Mouse (Mus musculus): Measurements from ENCODE around the gene Clic4.

Gene Clic4

GRCm38 (mm10) chr4:135235546-135235945, 37.1 kb downstream of the Clic4 start:
- no peak for DNase-seq (ENCODE audit: low spot score in 2 of 2)

GRCm38 (mm10) chr4:135232563-135232962, 40.1 kb downstream of the Clic4 start:
- no peak for DNase-seq (ENCODE audit: low spot score in 2 of 2)

- no peak for DNase-seq (ENCODE audit: low spot score in 2 of 2)
Observed at GRCm38 (mm10) chr4:135231543-135231942, 41.1 kb downstream of the Clic4 start.

- no peak for DNase-seq (ENCODE audit: low spot score in 2 of 2)
Observed at GRCm38 (mm10) chr4:135231136-135231535, 41.5 kb downstream of the Clic4 start.

GRCm38 (mm10) chr4:135230661-135231060, 42.0 kb downstream of the Clic4 start:
- no peak for DNase-seq (ENCODE audit: low spot score in 2 of 2)

- DNase-seq (ENCODE audit: low spot score in 2 of 2), result no peak
Observed at GRCm38 (mm10) chr4:135229871-135230270, 42.7 kb downstream of the Clic4 start.

GRCm38 (mm10) chr4:135228136-135228535, 44.5 kb downstream of the Clic4 start:
- no peak for DNase-seq (ENCODE audit: low spot score in 2 of 2)

- no peak for DNase-seq (ENCODE audit: low spot score in 2 of 2)
Observed at GRCm38 (mm10) chr4:135226008-135226667, 46.5 kb downstream of the Clic4 start.

GRCm38 (mm10) chr4:135223808-135224207, 48.8 kb downstream of the Clic4 start:
- no peak for DNase-seq (ENCODE audit: low spot score in 2 of 2)

- no peak for DNase-seq (ENCODE audit: low spot score in 2 of 2)
Observed at GRCm38 (mm10) chr4:135221632-135222407, 50.8 kb downstream of the Clic4 start.

GRCm38 (mm10) chr4:135220641-135221040, 52.0 kb downstream of the Clic4 start:
- no peak for DNase-seq (ENCODE audit: low spot score in 2 of 2)

GRCm38 (mm10) chr4:135219652-135220051, 53.0 kb downstream of the Clic4 start:
- peak; percentile 77 to 90 for DNase-seq (ENCODE audit: low spot score in 2 of 2)

- no peak for DNase-seq (ENCODE audit: low spot score in 2 of 2)
Observed at GRCm38 (mm10) chr4:135209846-135210245, 62.8 kb downstream of the Clic4 start.

GRCm38 (mm10) chr4:135205711-135206600, 66.7 kb downstream of the Clic4 start:
- peak; percentile 90 to 97 for DNase-seq (ENCODE audit: low spot score in 2 of 2)

GRCm38 (mm10) chr4:135205254-135205653, 67.4 kb downstream of the Clic4 start:
- DNase-seq (ENCODE audit: low spot score in 2 of 2), result no peak

GRCm38 (mm10) chr4:135204666-135205065, 67.9 kb downstream of the Clic4 start:
- DNase-seq (ENCODE audit: low spot score in 2 of 2), result no peak

- DNase-seq (ENCODE audit: low spot score in 2 of 2), result no peak
Observed at GRCm38 (mm10) chr4:135203806-135204560, 68.6 kb downstream of the Clic4 start.

GRCm38 (mm10) chr4:135203279-135203678, 69.3 kb downstream of the Clic4 start:
- peak; percentile 44 to 75 for DNase-seq (ENCODE audit: low spot score in 2 of 2)

- DNase-seq (ENCODE audit: low spot score in 2 of 2), result no peak
Observed at GRCm38 (mm10) chr4:135201771-135202170, 70.8 kb downstream of the Clic4 start.

- DNase-seq (ENCODE audit: low spot score in 2 of 2), result no peak
Observed at GRCm38 (mm10) chr4:135197857-135198256, 74.8 kb downstream of the Clic4 start.

- no peak for DNase-seq (ENCODE audit: low spot score in 2 of 2)
Observed at GRCm38 (mm10) chr4:135192841-135193240, 79.8 kb downstream of the Clic4 start.
